Mouse (Mus musculus) kidney, adult 2 months (tissue): ENCODE results near the gene Olfr1313.

Source experiments
- CTCF ChIP-seq: fragments of 200-500 bp; conservative IDR thresholded peaks from 2 replicates; pipeline ENCODE4 v1.5.1; 2011; ENCODE audit warnings: low read depth, mild to moderate bottlenecking, control low read depth, low read length, moderate library complexity, mixed read lengths; ENCODE audit not compliant: insufficient read depth, insufficient read length
- POLR2A ChIP-seq: fragments of 200-500 bp; IDR thresholded peaks from one replicate; pipeline ENCODE4 v1.6.1; 2011; ENCODE audit warnings: low read depth, low read length, control low read depth

DNA sequence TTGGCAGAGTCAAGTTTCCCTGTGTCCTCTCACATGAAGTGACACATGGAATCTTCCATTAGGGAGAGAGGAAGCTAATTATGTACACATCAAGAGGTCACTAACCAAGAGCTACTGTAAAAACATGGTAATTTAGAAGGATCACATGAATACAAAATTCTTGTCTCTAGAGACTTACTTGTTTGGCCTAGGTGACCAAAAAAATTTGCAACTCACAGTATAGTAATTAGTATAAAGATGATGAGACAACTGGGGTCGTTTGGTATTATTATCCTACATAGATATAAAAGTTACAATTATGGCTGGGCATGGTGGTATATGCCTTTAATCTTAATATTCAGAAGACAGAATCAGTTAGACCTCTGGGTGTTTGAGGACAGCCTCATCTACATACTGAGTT is 27.5 kb downstream of the Olfr1313 start, which contains the start of gene Olfr1312:
- TF ChIP-seq CTCF (no peak), POLR2A (no peak)
